Mouse (Mus musculus) natural killer cell, adult 2 months (primary cell): Measurements from ENCODE around the gene Oxct2b.
"Not testable (repeated sequence)": the region's sequence is repeated elsewhere in the genome, so short reads cannot be mapped to it uniquely, and the experiment has no call there.

Experiments used
- DNase-seq, 2 experiments: peaks; one replicate each; pipeline ENCODE4 v3.0.0; 2022; ENCODE audit warnings: low spot score in 2 of 2

The Oxct2b gene

DNA sequence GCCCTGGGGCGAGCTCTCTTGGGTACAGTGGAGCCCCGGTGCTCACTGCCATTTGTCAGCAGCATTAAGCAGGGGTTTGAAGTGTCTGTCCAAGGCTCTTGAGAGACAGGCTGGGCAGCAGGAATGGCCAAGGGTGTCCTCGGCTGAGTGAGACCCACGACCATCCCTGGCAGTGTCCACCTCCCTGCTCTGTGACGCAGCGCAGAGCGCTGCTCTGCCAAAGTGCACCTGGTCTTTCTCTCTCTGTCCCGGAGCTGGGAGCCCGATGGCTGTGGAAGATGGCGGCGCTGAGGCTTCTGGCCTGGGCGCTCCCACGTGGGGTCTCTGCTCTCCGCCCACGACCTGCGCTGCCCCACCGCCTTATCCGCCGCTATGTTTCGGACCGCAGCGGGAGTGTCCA, at the start of gene Oxct2b:
Gene Oxct2b (plus strand): TSS at position 256 of the 400 bp plus-strand sequence.
- DNase-seq: no peak

DNA sequence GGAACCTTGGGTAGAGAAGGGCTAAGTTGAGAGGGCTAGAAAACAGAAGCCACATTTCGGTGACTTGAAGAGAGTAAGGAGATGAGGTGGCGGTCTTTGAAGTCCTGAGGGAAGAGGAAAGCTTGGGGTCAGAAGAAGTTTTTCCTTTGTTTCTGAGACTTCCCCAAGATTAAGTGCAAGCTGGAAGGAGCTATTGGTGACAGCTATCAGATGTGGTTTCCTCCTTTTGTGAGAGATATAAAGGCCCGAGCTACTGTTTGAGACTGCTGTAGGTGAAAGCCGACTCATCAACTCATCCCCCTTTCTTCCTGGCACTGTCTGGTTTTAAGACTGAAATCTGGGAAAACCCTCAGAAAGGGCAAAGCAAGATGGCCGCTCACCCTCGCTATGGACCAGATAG, 47.4 kb upstream of the Oxct2b start:
- no peak for DNase-seq

- peak in 1 of 2 experiments; percentile 39 for DNase-seq
Measured at GRCm38 (mm10) chr4:123071266-123071966, 44.6 kb upstream of the Oxct2b start.

DNA sequence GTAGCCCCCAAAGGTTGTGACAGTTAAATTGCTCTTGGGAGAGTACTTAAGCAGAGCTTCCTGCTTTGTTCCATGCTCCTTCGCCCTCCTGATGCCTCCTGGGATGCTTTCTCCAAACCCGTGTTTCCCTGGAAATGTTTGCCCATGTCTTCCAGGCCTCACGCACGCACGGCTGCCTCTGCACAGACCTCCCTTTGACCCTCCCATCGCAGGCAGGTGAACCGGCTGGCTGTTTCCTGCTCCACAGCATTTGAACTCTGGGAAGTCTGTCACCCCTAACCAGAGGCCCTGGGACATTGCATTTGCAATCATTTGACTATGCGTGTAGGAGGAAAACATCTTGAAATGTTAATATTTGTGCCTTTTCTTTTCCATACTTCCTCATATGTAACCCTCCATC, 39.1 kb upstream of the Oxct2b start:
- DNase-seq: no peak

DNA sequence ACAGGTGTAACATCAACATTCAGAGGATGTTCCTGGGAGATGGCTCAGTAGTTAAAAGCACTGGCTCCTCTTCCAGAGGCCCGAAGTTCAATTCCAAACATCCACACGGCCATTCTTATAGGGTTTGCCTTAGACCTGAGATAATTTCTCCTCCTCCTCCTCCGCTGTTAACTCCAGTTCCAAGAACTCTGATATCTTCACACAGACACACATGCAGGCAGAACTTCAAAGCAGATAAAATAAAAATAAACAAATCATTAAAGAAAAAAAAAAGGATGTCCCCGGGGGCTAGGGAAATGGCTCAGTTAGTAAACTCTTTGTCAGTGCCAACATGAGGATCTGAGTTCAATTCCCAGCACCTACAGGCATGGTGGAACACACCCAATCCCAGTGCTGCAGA, 37.8 kb upstream of the Oxct2b start:
- no peak for DNase-seq

DNA sequence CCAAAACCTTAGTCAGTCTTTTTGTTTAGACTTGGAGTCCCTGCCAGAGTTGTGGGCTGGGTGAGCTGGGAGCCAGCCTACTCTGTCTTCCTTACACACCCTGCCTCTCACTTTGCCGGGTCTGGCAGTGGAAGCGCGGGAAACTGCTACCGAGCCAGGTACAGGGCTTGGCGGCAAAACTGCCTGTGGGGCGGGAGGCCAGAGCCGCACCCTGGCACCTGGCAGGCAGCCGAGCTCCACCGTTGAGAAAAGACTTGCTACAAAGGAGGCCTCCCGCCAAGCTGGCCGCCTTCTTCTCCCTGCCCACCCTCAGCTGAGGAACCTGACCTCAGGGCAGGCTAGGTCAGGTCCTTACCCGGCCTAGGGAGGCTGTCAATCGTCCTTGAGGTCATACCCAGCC, 35.3 kb upstream of the Oxct2b start:
- no peak for DNase-seq

- DNase-seq: peak; percentile 27 to 59
Measured at GRCm38 (mm10) chr4:123082283-123083163, 33.5 kb upstream of the Oxct2b start.

- DNase-seq: no peak
Measured at GRCm38 (mm10) chr4:123083323-123083902, 32.7 kb upstream of the Oxct2b start.

DNA sequence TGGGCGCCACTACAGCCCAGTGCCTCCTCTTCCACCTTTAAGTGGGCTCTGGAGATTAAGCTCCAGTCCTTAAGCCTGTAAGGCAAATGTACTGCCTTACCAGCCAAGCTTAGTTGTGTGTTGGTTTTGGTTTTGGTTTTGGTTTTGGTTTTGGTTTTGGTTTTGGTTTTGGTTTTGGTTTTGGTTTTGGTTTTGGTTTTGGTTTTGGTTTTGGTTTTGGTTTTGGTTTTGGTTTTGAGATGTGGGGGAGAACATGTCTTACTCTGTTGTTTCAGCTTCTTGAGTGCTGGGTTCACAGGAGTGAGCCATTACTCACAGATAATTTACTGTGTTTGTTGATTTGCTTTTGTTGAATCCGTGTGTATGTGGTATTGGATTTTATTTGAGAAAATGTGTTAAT, 30.8 kb upstream of the Oxct2b start:
- no peak for DNase-seq

- no peak for DNase-seq
Measured at GRCm38 (mm10) chr4:123086381-123086780, 29.7 kb upstream of the Oxct2b start.

DNA sequence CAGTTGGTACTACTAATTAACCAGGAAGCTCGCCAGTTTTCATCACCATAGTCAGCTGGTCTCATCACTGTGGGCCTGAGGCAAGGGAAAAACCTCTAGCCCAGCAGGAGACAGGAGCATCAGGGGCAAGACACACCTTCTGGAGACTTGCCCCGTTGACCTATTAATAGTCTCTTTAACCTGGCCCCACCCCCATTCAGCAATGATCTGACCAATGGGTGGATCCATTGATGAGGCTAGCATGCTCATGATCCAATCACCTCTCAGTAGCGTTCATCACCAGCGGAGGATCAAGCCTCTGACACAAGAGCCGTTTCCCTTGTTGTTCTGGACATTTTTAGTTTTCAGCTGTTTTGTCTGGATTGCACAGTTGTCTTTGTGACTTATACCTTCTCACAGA, 23.4 kb upstream of the Oxct2b start:
- DNase-seq: no peak

GRCm38 (mm10) chr4:123093064-123093776, 22.8 kb upstream of the Oxct2b start:
- no peak for DNase-seq

- no peak for DNase-seq
Measured at GRCm38 (mm10) chr4:123093869-123094268, 22.2 kb upstream of the Oxct2b start.

DNA sequence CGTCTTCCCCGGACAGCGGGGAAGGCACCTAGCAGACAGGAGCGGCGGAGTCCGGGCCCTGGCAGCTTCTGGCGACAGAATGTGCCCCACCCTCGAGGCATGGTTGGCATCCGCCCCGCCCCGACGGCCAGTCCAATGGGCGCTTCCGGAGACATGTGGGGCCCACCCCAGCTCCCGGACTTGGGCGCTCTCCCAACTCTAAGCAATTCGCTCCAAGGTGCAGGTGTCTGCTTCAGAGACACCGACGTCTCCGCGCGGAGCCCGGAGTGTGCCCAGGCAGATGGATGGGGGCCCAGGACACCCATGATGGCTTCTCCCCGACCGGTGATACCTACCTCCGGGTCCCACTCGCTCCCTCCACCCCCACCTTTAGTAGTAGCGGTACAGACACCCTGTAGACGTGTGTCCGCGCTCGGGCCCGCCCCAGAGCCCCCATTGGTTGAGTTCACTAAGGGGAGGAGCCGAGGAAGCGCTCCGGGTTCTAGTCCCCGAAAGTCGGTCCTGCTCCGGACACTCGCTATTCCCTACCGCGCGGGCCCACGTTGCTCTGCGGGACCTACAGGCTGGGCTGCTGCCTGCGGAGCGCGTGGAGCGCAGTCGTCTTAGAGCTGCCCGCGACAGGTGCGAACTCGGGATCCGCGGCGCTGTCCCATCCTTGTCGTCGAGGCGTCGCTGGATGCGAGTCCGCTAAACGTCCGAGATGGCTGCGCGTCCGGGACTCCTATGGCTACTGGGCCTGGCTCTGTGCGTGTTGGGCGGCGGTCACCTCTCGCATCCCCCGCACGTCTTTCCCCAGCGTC, 11.2 kb upstream of the Oxct2b start, which contains the start of gene Bmp8b:
Gene Bmp8b (plus strand): TSS at position 515 of the 800 bp plus-strand sequence.
- DNase-seq: no peak

DNA sequence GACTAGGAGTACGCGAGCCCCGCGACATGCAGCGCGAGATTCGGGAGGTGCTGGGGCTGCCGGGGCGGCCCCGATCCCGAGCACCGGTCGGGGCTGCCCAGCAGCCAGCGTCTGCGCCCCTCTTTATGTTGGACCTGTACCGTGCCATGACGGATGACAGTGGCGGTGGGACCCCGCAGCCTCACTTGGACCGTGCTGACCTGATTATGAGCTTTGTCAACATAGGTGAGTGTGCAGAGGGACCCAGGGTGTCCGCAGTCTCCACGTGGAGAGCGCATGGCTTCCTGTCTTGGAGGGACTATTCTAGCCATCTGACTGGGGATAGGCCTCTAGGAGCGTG, 10.6 kb upstream of the Oxct2b start:
- DNase-seq: no peak

GRCm38 (mm10) chr4:123105929-123106328, 10.1 kb upstream of the Oxct2b start:
- DNase-seq: not testable (repeated sequence)

DNA sequence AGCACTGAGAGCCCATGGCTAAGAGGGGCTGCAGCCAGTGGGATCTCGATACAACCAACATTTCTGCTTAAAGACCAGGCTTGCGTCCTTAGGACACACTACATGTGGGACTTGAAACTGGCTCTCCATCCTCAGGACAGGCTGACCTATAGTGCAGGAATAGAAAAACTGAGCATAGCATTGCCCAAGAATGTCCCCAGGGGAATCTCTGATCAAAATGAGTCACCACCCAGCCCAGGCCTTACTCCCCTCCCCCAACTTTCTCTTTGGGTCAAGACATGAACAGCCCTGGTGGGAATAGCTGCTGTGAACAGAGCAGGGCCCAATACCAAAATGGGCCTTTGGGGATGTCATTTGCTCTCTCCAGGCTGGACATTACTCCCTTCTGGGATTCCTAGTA, 9.2 kb upstream of the Oxct2b start:
- no peak for DNase-seq

DNA sequence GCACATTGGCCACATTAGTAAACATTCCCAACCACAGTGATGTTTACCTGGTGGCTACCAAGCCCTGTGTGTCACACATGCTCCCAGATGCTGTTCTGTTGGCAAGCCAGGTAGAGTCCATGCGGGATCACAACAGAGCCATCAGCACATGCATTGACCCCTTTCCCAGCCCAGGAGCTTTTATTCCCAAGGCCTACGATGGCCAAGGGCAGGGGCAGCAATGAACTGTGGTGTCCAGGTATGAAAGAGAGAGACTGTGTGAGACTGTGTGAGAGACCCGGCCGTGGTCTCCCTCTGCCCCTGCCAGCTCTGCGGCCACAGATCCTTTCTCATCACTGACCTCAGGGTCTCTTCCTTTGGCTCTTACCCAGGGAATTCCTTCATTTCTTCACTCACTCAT, 8.0 kb upstream of the Oxct2b start:
- no peak for DNase-seq

DNA sequence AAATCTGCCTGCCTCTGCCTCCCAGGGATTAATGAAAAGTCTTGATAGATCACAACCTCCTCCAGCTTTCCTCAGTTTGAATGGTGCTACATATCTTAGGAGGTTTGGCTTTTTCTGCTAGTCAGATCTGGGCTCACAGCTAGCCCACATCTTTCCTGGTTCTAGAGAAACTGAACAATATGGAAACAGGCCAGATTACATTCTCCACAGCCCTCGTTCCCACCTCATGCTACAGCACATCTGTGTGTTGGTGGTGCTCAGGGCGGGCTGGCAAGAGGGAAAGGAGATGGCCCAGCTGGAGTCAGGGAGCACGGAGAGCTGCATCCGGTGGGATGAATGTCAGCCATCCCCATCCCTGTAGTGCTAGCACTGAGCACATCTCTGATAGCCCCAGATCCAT, 5.3 kb upstream of the Oxct2b start:
- no peak for DNase-seq

GRCm38 (mm10) chr4:123111275-123111983, 4.6 kb upstream of the Oxct2b start:
- DNase-seq: not testable (repeated sequence)
